Mouse (Mus musculus) forebrain, embryonic 14.5 days (tissue): ENCODE measurements around the gene Nr5a1. TPM values are rescaled to one million over a fixed set of nuclear protein-coding genes. Genes with fewer than 3 reads are reported as not detected.

ENCODE experiments used
- ATAC-seq: fragments of 200-750 bp; cut with Nextera tagmentation; 2 replicates; pipeline ENCODE4 v1.8.0; 2017; ENCODE audit warnings: mild to moderate bottlenecking, moderate library complexity
- DNase-seq: peaks from one replicate; pipeline ENCODE4 v3.0.0-alpha.2; 2015; ENCODE audit warnings: low spot score
- H3K27ac ChIP-seq: fragments of 300-500 bp; sonication (generic); 2 replicates; pipeline ENCODE4 v1.5.1; 2014; ENCODE audit warnings: low read depth, mild to moderate bottlenecking, control low read depth, low read length, moderate library complexity
- H3K27me3 ChIP-seq: fragments of 300-500 bp; sonication (generic); replicated peaks from 2 replicates; pipeline ENCODE4 v1.6.1; 2014; ENCODE audit warnings: low read length, control low read depth, mixed read lengths; ENCODE audit not compliant: control insufficient read depth, insufficient read depth
- H3K36me3 ChIP-seq: fragments of 300-500 bp; sonication (generic); 2 replicates; pipeline ENCODE4 v1.6.1; 2014; ENCODE audit warnings: low read length, control low read depth; ENCODE audit not compliant: control insufficient read depth, insufficient read depth
- H3K4me1 ChIP-seq: fragments of 300-500 bp; sonication (generic); 2 replicates; pipeline ENCODE4 v1.6.1; 2014; ENCODE audit warnings: antibody characterized with exemption, low read length, control low read depth; ENCODE audit not compliant: control insufficient read depth, insufficient read depth
- H3K4me2 ChIP-seq: fragments of 300-500 bp; sonication (generic); 2 replicates; pipeline ENCODE4 v1.6.1; 2014; ENCODE audit warnings: mild to moderate bottlenecking, control low read depth, low read length
- H3K4me3 ChIP-seq: fragments of 300-500 bp; sonication (generic); 2 replicates; pipeline ENCODE4 v1.5.1; 2014; ENCODE audit warnings: low read depth, low read length, control low read depth
- H3K9ac ChIP-seq: fragments of 300-500 bp; sonication (generic); 2 replicates; pipeline ENCODE4 v1.6.1; 2014; ENCODE audit warnings: mild to moderate bottlenecking, low read length, control low read depth, moderate library complexity
- H3K9me3 ChIP-seq: fragments of 300-500 bp; sonication (generic); replicated peaks from 2 replicates; pipeline ENCODE4 v1.6.1; 2016; ENCODE audit warnings: low read length, control low read depth, mixed read lengths; ENCODE audit not compliant: control insufficient read depth
- WGBS: fragments of 180-500 bp; shearing (Covaris S2); extraction: QIAGEN DNeasy Blood & Tissue Kit; methylation state at CpG from one replicate; pipeline ENCODE4 v1.1.7; 2014; 5-methylcytosine and 5-hydroxymethylcytosine counted together
- polyA plus RNA-seq: library from polyadenylated mRNA; unstranded; fragments of >200 nt; fragmentation: Nextera tagmentation; extraction: Ambion mirVana; gene quantifications from 2 replicates; pipeline ENCODE4 v1.2.1, GENCODE M21; 2014

The Nr5a1 gene
- 1.3 and 1.4 TPM in 2 replicates for polyA plus RNA-seq

- no peak within 1 kb of the TSS for H3K9ac ChIP-seq
- H3K4me2 ChIP-seq: no peak within 1 kb of the TSS
- peaks cover 46% of the 10 kb centered on the region for H3K27me3 ChIP-seq
- no peak within 1 kb of the TSS for H3K27ac ChIP-seq
- H3K9me3 ChIP-seq: no peaks in the 10 kb centered on the region
- DNase-seq (no peak), ATAC-seq (no peak)
- WGBS: 94% methylated on average over 12 of the region's 13 CpGs
- H3K36me3 ChIP-seq: no peaks in the 10 kb centered on the region
- H3K4me1 ChIP-seq: peaks cover 7% of the 10 kb centered on the region
- no peak within 1 kb of the TSS for H3K4me3 ChIP-seq
Observed at GRCm38 (mm10) chr2:38714324-38714723, at the start of gene Nr5a1. TSS of gene Nr5a1 (minus strand) at chr2:38714542.

DNA sequence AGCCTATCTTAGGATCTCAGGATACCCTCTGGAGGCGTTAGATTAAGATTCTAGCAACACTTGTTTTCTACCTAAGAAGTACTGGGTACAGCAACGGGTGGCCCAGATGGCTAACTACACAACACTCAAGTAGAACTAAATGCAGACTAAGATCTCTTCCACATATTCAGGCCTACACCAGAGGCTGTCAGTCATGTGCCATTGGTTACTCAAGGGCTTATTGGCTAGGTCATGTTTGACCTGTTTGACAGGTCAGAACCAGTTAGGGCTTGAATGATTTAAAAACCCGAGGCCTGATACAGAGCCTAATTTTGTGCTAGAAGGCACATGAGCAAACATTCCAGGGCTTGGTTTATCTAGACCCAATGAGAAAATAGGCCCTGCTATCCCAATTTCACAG lies 25.5 kb upstream of the Nr5a1 start:
- Histone ChIP-seq H3K36me3 (no peaks in the 10 kb centered on the region), H3K27me3 (no peaks in the 10 kb centered on the region), H3K9me3 (no peaks in the 10 kb centered on the region), H3K4me2 (no peak overlapping the region), H3K9ac (no peak overlapping the region), H3K4me3 (no peak overlapping the region), H3K4me1 (0 out of 2 replicates have a peak, but pooled peaks cover 5% of the 10 kb centered on the region), H3K27ac (no peak overlapping the region)
- WGBS: 77% methylated on average over 3 of the region's 3 CpGs
- no peak for ATAC-seq
- DNase-seq: no peak

- ATAC-seq: peak; percentile 81
- H3K4me3 ChIP-seq: no peak overlapping the region
- H3K9me3 ChIP-seq: no peaks in the 10 kb centered on the region
- 0 out of 2 replicates have a peak, but pooled peaks cover 5% of the 10 kb centered on the region for H3K4me1 ChIP-seq
- H3K4me2 ChIP-seq: no peak overlapping the region
- 10% methylated on average over 7 of the region's 7 CpGs for WGBS
- no peak overlapping the region for H3K27ac ChIP-seq
- peak; percentile 92 for DNase-seq
- no peak overlapping the region; the same call in 1 of the 2 replicates for H3K9ac ChIP-seq
- no peaks in the 10 kb centered on the region for H3K27me3 ChIP-seq
- H3K36me3 ChIP-seq: no peaks in the 10 kb centered on the region
Observed at GRCm38 (mm10) chr2:38739410-38739809, 25.1 kb upstream of the Nr5a1 start.

DNA sequence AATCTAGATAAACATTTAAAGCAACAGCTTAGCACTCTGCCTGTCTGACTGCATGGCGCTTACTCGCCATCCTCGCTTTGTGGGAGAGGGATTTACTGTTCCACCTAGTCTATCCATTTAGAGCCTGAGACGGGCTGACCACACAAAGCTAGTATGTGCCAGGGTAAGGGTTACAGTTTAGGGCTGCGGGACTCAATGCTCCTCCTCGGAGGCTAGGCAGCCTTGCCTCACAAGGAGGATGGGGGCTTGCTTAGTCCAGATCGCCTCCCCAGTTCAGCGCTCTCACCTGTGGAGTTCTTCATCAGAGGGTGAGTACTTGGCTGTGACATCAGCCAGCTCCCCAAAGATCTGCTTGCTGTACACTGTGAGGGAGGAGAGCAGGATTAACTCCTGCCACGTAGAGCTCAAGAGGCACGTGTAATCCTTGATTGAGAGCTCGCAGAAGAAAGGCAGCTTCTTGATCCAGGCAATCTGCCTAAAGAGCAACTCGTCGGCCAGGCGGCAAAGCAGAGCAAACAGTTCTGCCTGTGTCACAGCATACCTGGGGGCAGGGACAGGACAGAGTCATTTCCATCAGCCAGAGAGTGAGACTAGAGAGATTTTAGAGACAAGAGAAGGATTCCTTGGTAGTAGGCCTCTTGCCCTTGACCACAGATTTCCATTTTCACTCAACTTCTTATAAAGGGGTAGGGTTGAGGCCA lies 24.4 kb upstream of the Nr5a1 start:
- ATAC-seq: no peak; the same call in 1 of the 2 replicates

DNA sequence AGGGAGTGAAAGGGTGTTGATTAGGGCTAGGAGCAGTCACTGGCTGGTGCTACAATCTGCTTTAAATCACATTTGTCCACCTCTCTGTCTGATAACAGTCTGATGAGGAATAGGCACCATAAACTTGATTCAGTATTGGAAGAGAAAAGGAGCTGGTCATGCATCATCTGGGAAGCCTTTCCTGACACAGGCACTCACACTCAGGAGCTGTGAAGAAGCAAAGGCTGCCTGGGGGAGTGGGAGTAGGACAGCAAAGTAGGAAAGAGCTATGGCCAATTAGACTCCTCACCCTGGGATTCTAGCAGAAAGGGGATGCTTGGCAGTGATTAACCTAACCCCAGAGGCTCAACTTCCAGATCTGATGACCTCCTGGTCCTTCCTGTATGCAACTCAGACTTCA lies 21.4 kb upstream of the Nr5a1 start:
- no peak overlapping the region for H3K9ac ChIP-seq
- no peaks in the 10 kb centered on the region for H3K27me3 ChIP-seq
- H3K27ac ChIP-seq: no peak overlapping the region
- no peaks in the 10 kb centered on the region for H3K9me3 ChIP-seq
- no peak overlapping the region for H3K4me2 ChIP-seq
- DNase-seq (no peak), ATAC-seq (no peak)
- H3K36me3 ChIP-seq: no peaks in the 10 kb centered on the region
- 0 out of 2 replicates have a peak, but pooled peaks cover 3% of the 10 kb centered on the region for H3K4me1 ChIP-seq
- no peak overlapping the region for H3K4me3 ChIP-seq

More for the DNA sequence above, 24.4 kb upstream of the Nr5a1 start:
- no peak overlapping the region for H3K4me2 ChIP-seq
- H3K27me3 ChIP-seq: no peaks in the 10 kb centered on the region
- WGBS: 69% methylated on average over 14 of the region's 14 CpGs
- no peak overlapping the region for H3K4me3 ChIP-seq
- DNase-seq: peak; percentile 3
- no peak overlapping the region; the same call in 1 of the 2 replicates for H3K9ac ChIP-seq
- H3K9me3 ChIP-seq: no peaks in the 10 kb centered on the region
- no peaks in the 10 kb centered on the region for H3K36me3 ChIP-seq
- no peak overlapping the region for H3K27ac ChIP-seq
- H3K4me1 ChIP-seq: 0 out of 2 replicates have a peak, but pooled peaks cover 4% of the 10 kb centered on the region

DNA sequence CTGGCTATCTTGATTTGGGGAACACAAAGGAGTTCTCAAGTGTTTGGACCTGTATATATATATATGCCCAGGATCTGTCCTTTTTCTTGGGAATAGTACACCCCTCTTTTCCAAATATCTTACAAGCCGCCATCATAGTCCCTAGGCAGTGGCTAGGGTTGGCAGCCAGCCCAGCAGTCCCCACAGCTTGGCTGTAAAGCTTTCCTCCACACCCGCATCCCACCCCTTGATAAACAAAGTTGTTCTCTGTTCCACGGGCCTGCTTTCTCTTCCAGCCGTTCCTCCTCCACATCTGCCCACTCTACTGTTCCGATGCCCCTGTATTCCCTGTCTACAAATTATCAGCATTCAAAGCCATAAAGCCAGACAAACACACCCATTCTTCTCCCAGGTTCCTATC lies 20.4 kb upstream of the Nr5a1 start:
- H3K4me1 ChIP-seq: 0 out of 2 replicates have a peak, but pooled peaks cover 3% of the 10 kb centered on the region
- no peak overlapping the region for H3K4me2 ChIP-seq
- no peak overlapping the region for H3K27ac ChIP-seq
- H3K4me3 ChIP-seq: no peak overlapping the region
- ATAC-seq (no peak), DNase-seq (peak; percentile 7)
- 70% methylated on average over 5 of the region's 5 CpGs for WGBS
- H3K27me3 ChIP-seq: no peaks in the 10 kb centered on the region
- H3K9me3 ChIP-seq: no peaks in the 10 kb centered on the region
- no peaks in the 10 kb centered on the region for H3K36me3 ChIP-seq
- no peak overlapping the region for H3K9ac ChIP-seq

- no peak overlapping the region for H3K27ac ChIP-seq
- H3K36me3 ChIP-seq: no peaks in the 10 kb centered on the region
- 91% methylated on average over 6 of the region's 6 CpGs for WGBS
Observed at GRCm38 (mm10) chr2:38730331-38730827, 16.0 kb upstream of the Nr5a1 start.

DNA sequence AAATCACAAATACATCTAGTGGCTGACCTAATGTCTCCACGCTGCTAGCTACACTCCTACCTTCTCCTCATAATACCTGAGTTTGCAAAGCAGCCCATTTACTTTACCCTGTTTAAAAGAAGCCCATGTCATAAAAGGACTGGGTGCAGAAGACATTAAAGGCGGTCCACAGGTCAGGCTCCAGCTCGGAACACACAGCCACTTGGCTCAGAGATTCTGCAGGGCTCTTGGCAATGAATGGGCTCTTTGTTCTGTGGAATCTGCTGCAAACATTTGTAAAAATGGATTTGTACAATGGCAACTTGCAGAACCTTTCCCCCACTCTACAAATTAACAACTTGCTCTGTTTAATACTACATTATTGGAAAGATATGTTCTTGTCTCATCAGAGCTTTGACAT lies 11.1 kb upstream of the Nr5a1 start:
- Histone ChIP-seq H3K27me3 (no peaks in the 10 kb centered on the region), H3K4me3 (no peak overlapping the region), H3K4me1 (no peaks in the 10 kb centered on the region; the same call in 1 of the 2 replicates), H3K9ac (no peak overlapping the region), H3K27ac (no peak overlapping the region), H3K4me2 (no peak overlapping the region), H3K36me3 (no peaks in the 10 kb centered on the region), H3K9me3 (no peaks in the 10 kb centered on the region)
- peak; percentile 20 for DNase-seq
- ATAC-seq: no peak
- 28% methylated on average over 3 of the region's 3 CpGs for WGBS

More at GRCm38 (mm10) chr2:38730331-38730827, 16.0 kb upstream of the Nr5a1 start:
- no peak overlapping the region for H3K9ac ChIP-seq
- DNase-seq: no peak
- H3K4me2 ChIP-seq: no peak overlapping the region
- H3K27me3 ChIP-seq: no peaks in the 10 kb centered on the region
- H3K4me1 ChIP-seq: no peaks in the 10 kb centered on the region
- no peak for ATAC-seq
- H3K9me3 ChIP-seq: no peaks in the 10 kb centered on the region
- H3K4me3 ChIP-seq: no peak overlapping the region

DNA sequence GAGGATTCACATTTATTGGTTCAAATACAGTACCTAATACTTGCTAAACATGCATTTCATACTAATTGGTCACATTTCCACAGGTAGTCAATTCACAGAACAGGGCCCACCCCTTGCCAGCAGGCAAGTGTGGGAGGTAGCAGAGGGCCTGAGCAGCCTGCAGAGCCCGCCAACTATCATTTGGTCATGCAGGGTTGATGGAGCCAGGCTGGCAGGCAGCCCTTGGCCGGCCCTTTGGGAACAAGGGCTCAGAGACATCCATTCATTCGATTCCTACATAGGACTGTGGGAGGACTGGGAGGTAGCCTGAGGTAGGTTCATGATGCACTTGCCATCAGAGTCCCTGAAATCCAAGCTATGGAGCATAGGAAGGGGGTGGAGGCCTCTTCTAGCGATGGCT lies 9.0 kb upstream of the Nr5a1 start:
- H3K4me1 ChIP-seq: no peaks in the 10 kb centered on the region; the same call in 1 of the 2 replicates
- 83% methylated on average over 4 of the region's 4 CpGs for WGBS
- DNase-seq: no peak
- H3K4me2 ChIP-seq: no peak overlapping the region
- H3K9ac ChIP-seq: no peak overlapping the region
- H3K27me3 ChIP-seq: no peaks in the 10 kb centered on the region
- no peaks in the 10 kb centered on the region for H3K36me3 ChIP-seq
- no peak overlapping the region for H3K27ac ChIP-seq
- no peaks in the 10 kb centered on the region for H3K9me3 ChIP-seq
- no peak for ATAC-seq
- no peak overlapping the region for H3K4me3 ChIP-seq
